Mouse (Mus musculus) lung, postnatal 0 days (tissue): ENCODE results near the gene Klk5.

Experiments
- CTCF ChIP-seq: IDR thresholded peaks from 2 replicates; pipeline ENCODE4 v1.5.1; 2016; ENCODE audit warnings: antibody characterized with exemption, mild to moderate bottlenecking
- EP300 ChIP-seq: IDR thresholded peaks from 2 replicates; pipeline ENCODE4 v1.6.1; 2016; ENCODE audit warnings: antibody characterized with exemption, mild to moderate bottlenecking, control low read depth

DNA sequence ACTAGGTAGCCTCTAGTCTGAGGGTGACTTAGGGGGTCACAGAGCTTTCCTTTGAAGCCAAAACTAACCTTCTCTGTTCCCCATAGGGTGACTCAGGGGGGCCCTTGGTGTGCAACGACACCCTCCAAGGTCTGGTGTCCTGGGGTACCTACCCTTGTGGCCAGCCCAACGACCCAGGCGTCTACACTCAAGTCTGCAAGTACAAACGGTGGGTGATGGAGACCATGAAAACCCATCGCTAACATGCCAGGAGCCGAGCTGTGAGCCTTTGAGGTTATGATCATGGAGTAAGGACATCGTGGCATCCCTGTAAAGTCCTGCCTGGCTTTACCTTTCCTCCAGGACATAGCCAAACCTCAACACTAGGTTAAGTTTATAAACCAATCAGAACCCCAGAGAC lies 26.6 kb upstream of the Klk5 start:
- no peak for TF ChIP-seq CTCF
- no peak for TF ChIP-seq EP300
